Mouse (Mus musculus): Measurements from ENCODE around the gene Kif27. TPM values are rescaled to one million over a fixed set of nuclear protein-coding genes. Genes with fewer than 3 reads are reported as not detected.
A peak's percentile ranks its signal among the peaks of the same experiment; 100 is the strongest.
"Not testable (repeated sequence)": the region's sequence is repeated elsewhere in the genome, so short reads cannot be mapped to it uniquely, and the experiment has no call there.

Kif27 gene
- 0.71 and 0.84 TPM in 2 replicates for polyA plus RNA-seq (2015; fragmentation: Nextera tagmentation; extraction: Ambion mirVana)

DNA sequence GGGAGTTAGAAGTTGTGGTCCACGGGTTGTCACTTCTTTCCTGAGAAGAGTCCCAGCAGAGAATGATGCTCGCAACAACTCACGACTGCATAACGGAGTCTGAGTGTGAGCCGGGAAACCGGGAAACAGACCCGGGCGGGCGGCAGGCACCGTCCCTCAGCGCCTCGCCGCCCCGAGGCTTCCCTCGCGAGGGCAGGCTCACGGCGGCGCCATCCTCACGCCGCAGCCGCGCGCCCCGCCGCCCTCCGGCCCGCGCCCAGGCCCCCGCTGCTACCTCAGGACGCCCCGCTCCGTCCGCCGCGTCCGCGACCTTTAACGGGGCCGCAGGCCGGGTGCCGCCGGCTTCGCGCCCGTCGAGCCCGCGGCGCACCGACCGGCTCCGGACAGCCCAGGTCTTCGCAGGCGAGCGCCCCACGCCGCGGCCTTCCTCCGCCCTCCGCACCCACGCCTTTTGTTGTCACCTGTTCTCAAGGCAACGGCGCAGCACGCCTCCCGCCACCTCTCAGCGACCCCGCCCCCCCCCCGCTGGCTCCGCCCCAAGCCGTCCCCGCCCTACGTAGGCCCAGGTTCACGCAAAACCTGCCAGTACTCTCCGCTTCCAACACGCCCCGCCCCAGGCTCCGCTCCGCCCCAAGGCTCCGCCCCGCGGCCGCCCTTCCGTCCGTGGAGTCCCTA lies at the start of gene Kif27:
Kif27 (minus strand) TSS at position 494 of the 675 bp plus-strand sequence.
- ATAC-seq (ENCODE audit: low FRiP score, low TSS enrichment): peak; percentile 100
- no peaks in the 10 kb centered on the region for H3K36me3 ChIP-seq (ENCODE audit: insufficient read depth, low read length)
- WGBS: under 1% methylated on average over 64 of the region's 85 CpGs
- H3K4me1 ChIP-seq (ENCODE audit: insufficient read depth, low read length): no peaks in the 10 kb centered on the region
- no peaks in the 10 kb centered on the region for H3K9me3 ChIP-seq (ENCODE audit: low read length)
- peak within 1 kb of the TSS; percentile 71 for H3K4me3 ChIP-seq (ENCODE audit: low read length)
- no peaks in the 10 kb centered on the region for H3K27me3 ChIP-seq (ENCODE audit: insufficient read depth, low read length)
- H3K9ac ChIP-seq (replicated peaks; ENCODE audit: low read length): peak within 1 kb of the TSS; percentile 68
- H3K27ac ChIP-seq (ENCODE audit: low read length): no peak within 1 kb of the TSS
- H3K4me2 ChIP-seq (replicated peaks; ENCODE audit: low read depth, low read length): peak within 1 kb of the TSS; percentile 97

GRCm38 (mm10) chr13:58403243-58403642 lies 44.3 kb upstream of the Kif27 start, which contains the start of gene Hnrnpk:
Hnrnpk (minus strand) TSS chr13:58403343.
- H3K9ac ChIP-seq (replicated peaks; ENCODE audit: low read length): peak within 1 kb of the TSS; percentile 100
- peak within 1 kb of the TSS; percentile 53 for H3K4me2 ChIP-seq (replicated peaks; ENCODE audit: low read depth, low read length)
- not testable (repeated sequence) for H3K9me3 ChIP-seq (ENCODE audit: low read length); ATAC-seq (ENCODE audit: low FRiP score, low TSS enrichment); H3K27me3 ChIP-seq (ENCODE audit: insufficient read depth, low read length); H3K36me3 ChIP-seq (ENCODE audit: insufficient read depth, low read length)
- peak within 1 kb of the TSS; percentile 98 for H3K27ac ChIP-seq (ENCODE audit: low read length)
- H3K4me3 ChIP-seq (ENCODE audit: low read length): peak within 1 kb of the TSS; percentile 73
- peaks cover 13% of the 10 kb centered on the region for H3K4me1 ChIP-seq (ENCODE audit: insufficient read depth, low read length)
- WGBS: 7% methylated on average over 17 of the region's 17 CpGs

- peaks cover 13% of the 10 kb centered on the region for H3K4me1 ChIP-seq (ENCODE audit: insufficient read depth, low read length)
- peak overlapping the region; percentile 100 for H3K9ac ChIP-seq (replicated peaks; ENCODE audit: low read length)
- H3K27me3 ChIP-seq (ENCODE audit: insufficient read depth, low read length): no peaks in the 10 kb centered on the region
- peak; percentile 76 for ATAC-seq (ENCODE audit: low FRiP score, low TSS enrichment)
- peak overlapping the region; percentile 98 for H3K27ac ChIP-seq (ENCODE audit: low read length)
- 1% methylated on average over 38 of the region's 48 CpGs for WGBS
- peaks cover 7% of the 10 kb centered on the region; the same call in 1 of the 2 replicates for H3K36me3 ChIP-seq (ENCODE audit: insufficient read depth, low read length)
- no peaks in the 10 kb centered on the region for H3K9me3 ChIP-seq (ENCODE audit: low read length)
- peak overlapping the region; percentile 53 for H3K4me2 ChIP-seq (replicated peaks; ENCODE audit: low read depth, low read length)
- H3K4me3 ChIP-seq (ENCODE audit: low read length): peak overlapping the region; percentile 73
Observed at GRCm38 (mm10) chr13:58402744-58403110, 43.8 kb upstream of the Kif27 start.

DNA sequence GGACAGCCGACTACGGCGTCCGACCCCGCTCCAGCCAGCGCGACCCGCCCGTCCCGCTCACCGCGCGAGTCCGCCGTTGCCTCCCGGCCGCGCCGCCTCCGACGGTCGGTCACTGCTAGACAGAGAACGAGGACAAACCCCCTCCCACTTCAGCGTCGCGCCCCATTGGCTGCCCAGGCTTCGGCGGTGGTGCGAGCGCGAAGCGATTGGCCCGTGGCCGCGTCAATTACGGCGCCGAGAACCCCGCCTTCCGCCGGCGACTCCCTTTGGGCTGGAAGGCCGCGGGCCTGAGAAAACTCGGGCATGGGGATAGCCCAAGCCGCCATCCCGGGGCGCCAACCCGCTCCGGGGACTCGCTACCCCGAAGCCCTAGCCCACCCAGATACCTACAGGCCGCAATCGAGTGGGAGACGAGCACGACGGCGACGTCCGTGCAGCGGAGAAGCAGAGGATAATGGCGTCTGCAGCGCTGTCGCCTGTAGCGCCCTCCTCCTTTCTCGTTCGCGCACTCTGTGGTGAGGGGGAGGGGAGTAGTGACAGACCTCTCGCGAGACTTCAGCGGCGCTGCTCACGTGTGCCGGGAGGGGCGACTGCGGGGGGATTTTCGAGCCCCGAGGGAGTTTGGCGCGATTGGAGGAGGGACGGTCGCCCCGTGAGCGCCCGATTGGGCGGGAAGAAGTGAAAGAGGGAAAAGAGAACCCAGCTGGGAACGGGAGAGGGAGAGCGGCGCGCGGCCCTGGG lies 43.3 kb upstream of the Kif27 start, which contains the start of gene Rmi1:
Rmi1 (plus strand) TSS at position 246 of the 741 bp plus-strand sequence.
- under 1% methylated on average over 83 of the region's 91 CpGs for WGBS

DNA sequence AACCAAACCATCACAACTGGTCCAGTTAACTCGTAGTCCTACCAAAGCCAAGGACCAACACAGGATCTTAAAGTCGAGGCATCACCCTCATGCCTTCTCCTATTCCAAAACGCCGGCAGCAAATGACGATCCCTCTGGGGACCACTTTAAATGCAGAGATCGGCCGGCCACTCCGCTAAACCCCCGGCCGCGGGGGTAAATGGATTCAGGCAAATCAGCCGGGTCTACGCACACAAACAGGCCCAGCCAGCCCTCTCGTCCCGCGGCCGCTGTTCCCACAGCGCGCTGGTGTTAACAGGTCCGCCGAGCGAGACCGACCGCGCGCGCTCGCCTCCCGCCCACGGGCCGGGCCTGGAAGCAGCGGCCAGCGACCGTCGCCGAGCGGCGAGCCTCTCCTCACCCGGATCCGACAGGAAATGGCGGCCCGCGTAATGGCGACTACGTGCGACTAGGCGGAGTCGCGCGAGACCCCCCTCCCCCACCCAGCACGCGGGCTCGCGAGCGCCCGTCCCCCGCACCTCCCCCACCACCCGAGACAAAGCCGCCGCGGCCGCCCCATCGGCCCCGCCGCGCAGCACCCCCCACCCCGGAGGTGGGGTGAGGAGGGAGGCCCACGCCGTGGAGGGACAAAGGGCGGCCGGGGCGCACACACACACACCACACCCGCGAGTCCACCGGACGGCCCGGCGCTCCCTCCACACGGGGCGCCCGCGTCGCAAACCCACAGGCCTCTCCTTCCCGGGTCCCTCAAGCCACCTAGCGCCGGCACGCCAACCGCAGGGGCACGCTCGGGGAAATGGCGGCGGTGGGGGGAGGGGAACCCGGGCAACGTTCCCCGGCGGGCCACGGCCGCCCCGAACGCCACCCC lies 42.4 kb upstream of the Kif27 start:
- no peaks in the 10 kb centered on the region for H3K9me3 ChIP-seq (ENCODE audit: low read length)
- ATAC-seq (ENCODE audit: low FRiP score, low TSS enrichment): peak; percentile 54
- WGBS: under 1% methylated on average over 81 of the region's 100 CpGs
- H3K27ac ChIP-seq (ENCODE audit: low read length): peak overlapping the region; percentile 98
- peaks cover 13% of the 10 kb centered on the region for H3K4me1 ChIP-seq (ENCODE audit: insufficient read depth, low read length)
- H3K9ac ChIP-seq (replicated peaks; ENCODE audit: low read length): peak overlapping the region; percentile 100
- H3K4me2 ChIP-seq (replicated peaks; ENCODE audit: low read depth, low read length): peak overlapping the region; percentile 85
- no peaks in the 10 kb centered on the region for H3K27me3 ChIP-seq (ENCODE audit: insufficient read depth, low read length)
- peaks cover 16% of the 10 kb centered on the region; the same call in 1 of the 2 replicates for H3K36me3 ChIP-seq (ENCODE audit: insufficient read depth, low read length)
- H3K4me3 ChIP-seq (ENCODE audit: low read length): peak overlapping the region; percentile 73

More for the DNA sequence above, 43.3 kb upstream of the Kif27 start, which contains the start of gene Rmi1:
- H3K9me3 ChIP-seq (ENCODE audit: low read length): no peaks in the 10 kb centered on the region
- peak within 1 kb of the TSS; percentile 85 for H3K4me2 ChIP-seq (replicated peaks; ENCODE audit: low read depth, low read length)
- peak; percentile 96 for ATAC-seq (ENCODE audit: low FRiP score, low TSS enrichment)
- H3K27me3 ChIP-seq (ENCODE audit: insufficient read depth, low read length): no peaks in the 10 kb centered on the region
- peaks cover 13% of the 10 kb centered on the region for H3K4me1 ChIP-seq (ENCODE audit: insufficient read depth, low read length)
- H3K9ac ChIP-seq (replicated peaks; ENCODE audit: low read length): peak within 1 kb of the TSS; percentile 100
- peak within 1 kb of the TSS; percentile 98 for H3K27ac ChIP-seq (ENCODE audit: low read length)
- H3K36me3 ChIP-seq (ENCODE audit: insufficient read depth, low read length): peaks cover 13% of the 10 kb centered on the region; the same call in 1 of the 2 replicates
- peak within 1 kb of the TSS; percentile 73 for H3K4me3 ChIP-seq (ENCODE audit: low read length)

GRCm38 (mm10) chr13:58400576-58400975 lies 41.7 kb upstream of the Kif27 start:
- no peak for ATAC-seq (ENCODE audit: low FRiP score, low TSS enrichment)
- Histone ChIP-seq H3K4me2 (replicated peaks; ENCODE audit: low read depth, low read length) (peak overlapping the region; percentile 85), H3K27ac (ENCODE audit: low read length) (no peak overlapping the region; the same call in 1 of the 2 replicates), H3K4me3 (ENCODE audit: low read length) (peak overlapping the region; percentile 73), H3K4me1 (ENCODE audit: insufficient read depth, low read length) (peaks cover 13% of the 10 kb centered on the region), H3K27me3 (ENCODE audit: insufficient read depth, low read length) (no peaks in the 10 kb centered on the region), H3K9me3 (ENCODE audit: low read length) (no peaks in the 10 kb centered on the region), H3K36me3 (ENCODE audit: insufficient read depth, low read length) (peaks cover 24% of the 10 kb centered on the region), H3K9ac (replicated peaks; ENCODE audit: low read length) (peak overlapping the region; percentile 100)
- WGBS: under 1% methylated on average over 11 of the region's 11 CpGs

GRCm38 (mm10) chr13:58397651-58398050 lies 38.7 kb upstream of the Kif27 start:
- WGBS: 82% methylated on average over 13 of the region's 13 CpGs
- Histone ChIP-seq H3K4me1 (ENCODE audit: insufficient read depth, low read length) (peaks cover 4% of the 10 kb centered on the region), H3K4me3 (ENCODE audit: low read length) (no peak overlapping the region), H3K27me3 (ENCODE audit: insufficient read depth, low read length) (no peaks in the 10 kb centered on the region), H3K9me3 (ENCODE audit: low read length) (no peaks in the 10 kb centered on the region), H3K9ac (replicated peaks; ENCODE audit: low read length) (no peak overlapping the region), H3K36me3 (ENCODE audit: insufficient read depth, low read length) (peaks cover 44% of the 10 kb centered on the region), H3K27ac (ENCODE audit: low read length) (no peak overlapping the region), H3K4me2 (replicated peaks; ENCODE audit: low read depth, low read length) (no peak overlapping the region)
- ATAC-seq (ENCODE audit: low FRiP score, low TSS enrichment): no peak

DNA sequence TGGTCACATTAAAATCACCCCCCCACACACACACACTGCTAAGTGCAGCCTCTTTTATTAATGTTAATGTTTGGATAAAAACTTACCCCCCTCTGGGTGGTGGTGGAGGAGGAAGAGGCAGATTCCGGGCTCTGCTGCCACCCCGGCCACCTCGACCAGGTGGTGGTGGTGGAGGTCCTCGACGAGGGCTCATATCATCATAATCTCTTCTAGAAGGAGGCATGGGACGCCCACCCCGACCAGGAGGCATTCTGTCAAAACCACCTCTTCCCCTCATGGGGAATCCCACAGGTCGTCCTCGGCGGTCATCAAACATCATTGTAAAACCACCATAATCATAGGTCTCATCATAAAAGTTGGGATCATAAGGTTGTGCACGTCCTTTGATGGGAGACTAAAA lies 35.5 kb upstream of the Kif27 start:
- H3K4me3 ChIP-seq (ENCODE audit: low read length); H3K27me3 ChIP-seq (ENCODE audit: insufficient read depth, low read length); H3K9me3 ChIP-seq (ENCODE audit: low read length); H3K27ac ChIP-seq (ENCODE audit: low read length); H3K9ac ChIP-seq (replicated peaks; ENCODE audit: low read length); ATAC-seq (ENCODE audit: low FRiP score, low TSS enrichment); H3K4me1 ChIP-seq (ENCODE audit: insufficient read depth, low read length); H3K4me2 ChIP-seq (replicated peaks; ENCODE audit: low read depth, low read length): not testable (repeated sequence)
- WGBS: 79% methylated on average over 11 of the region's 11 CpGs
- peaks cover 52% of the 10 kb centered on the region for H3K36me3 ChIP-seq (ENCODE audit: insufficient read depth, low read length)

- Histone ChIP-seq H3K4me2 (replicated peaks; ENCODE audit: low read depth, low read length) (no peak overlapping the region), H3K27ac (ENCODE audit: low read length) (no peak overlapping the region), H3K9me3 (ENCODE audit: low read length) (no peaks in the 10 kb centered on the region), H3K36me3 (ENCODE audit: insufficient read depth, low read length) (peaks cover 22% of the 10 kb centered on the region), H3K9ac (replicated peaks; ENCODE audit: low read length) (no peak overlapping the region), H3K4me3 (ENCODE audit: low read length) (no peak overlapping the region), H3K27me3 (ENCODE audit: insufficient read depth, low read length) (no peaks in the 10 kb centered on the region), H3K4me1 (ENCODE audit: insufficient read depth, low read length) (no peaks in the 10 kb centered on the region)
- 83% methylated on average over 2 of the region's 2 CpGs for WGBS
- ATAC-seq (ENCODE audit: low FRiP score, low TSS enrichment): no peak
Observed at GRCm38 (mm10) chr13:58389324-58389951, 30.5 kb upstream of the Kif27 start.

Data from kidney, embryonic 16.5 days (tissue).